ENCODE assay signal across 8 mouse cellular contexts in the genomic region with DNA sequence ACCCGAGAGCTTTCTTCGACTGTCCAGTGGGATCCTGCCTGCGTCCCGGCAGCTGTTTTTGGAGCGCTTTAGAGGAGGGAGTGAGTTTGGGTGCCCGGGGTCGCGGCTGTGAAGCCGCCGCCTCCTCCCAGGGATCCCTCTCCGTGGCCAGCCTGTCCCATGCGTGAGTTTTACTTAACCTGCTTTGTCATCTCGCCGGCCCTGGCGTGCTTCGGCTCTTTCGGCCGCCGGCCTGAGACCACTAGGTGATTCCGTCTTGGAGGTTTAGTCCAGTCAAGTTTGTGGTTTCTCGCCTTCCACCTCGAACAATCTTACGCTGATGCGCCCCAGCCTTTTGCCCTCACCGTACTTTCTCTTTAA. TPM values are rescaled to one million over a fixed set of nuclear protein-coding genes. Genes with fewer than 3 reads are reported as not detected.
DNase-seq lines count a peak whose midpoint lies in the region; ATAC-seq and TF ChIP-seq lines count a peak whose summit lies in the region.

No protein-coding gene starts in this region.

- in situ Hi-C loops in CH12.LX (cut with MboI; ENCODE audit: low pct_ligation_motif_present, low pct_unique_long_range_greater_than_20kb, low sequenced_read_pairs): no loop called here

- no peak for DNase-seq in cerebellum, adult 2 months
- DNase-seq in cerebellum, adult 11-12 months: no peak
- no peak for DNase-seq in CH12.LX (ENCODE audit: extremely low read depth)
- no peak for DNase-seq in liver, postnatal 0 days
- no peak for DNase-seq in cerebellum, postnatal 36 days
- DNase-seq in layer of hippocampus, adult 8-10 months (ENCODE audit: low spot score in 2 of 2): no peak
- no peak for DNase-seq in urinary bladder, postnatal 14 days (ENCODE audit: low spot score)

- H3K9ac ChIP-seq in CH12.LX (ENCODE audit: insufficient read depth, low read depth): peak overlapping the region; percentile 96
- peak overlapping the region; percentile 86 for H3K9ac ChIP-seq in forebrain, embryonic 15.5 days (replicated peaks)
- H3K9ac ChIP-seq in liver, postnatal 0 days (replicated peaks): peak overlapping the region; percentile 72

- no peak for TF ChIP-seq RAD21 in CH12.LX (IDR thresholded peaks at IDR 0.05; ENCODE audit: low read depth, low read length)

- WGBS in cerebellum, adult 2 months: under 1% methylated on average over 25 of the region's 25 CpGs
- 1% methylated on average over 25 of the region's 25 CpGs for WGBS in forebrain, embryonic 15.5 days
- 1% methylated on average over 25 of the region's 25 CpGs for WGBS in liver, postnatal 0 days (ENCODE audit: insufficient replicate concordance)

- TF ChIP-seq CTCF in cerebellum, adult 2 months (IDR thresholded peaks at IDR 0.05; ENCODE audit: borderline replicate concordance, insufficient read depth, low read depth, low read length): no peak
- TF ChIP-seq CTCF in CH12.LX (conservative IDR thresholded peaks at IDR 0.05 in 1 of 2, IDR thresholded peaks at IDR 0.05 in 1 of 2; ENCODE audit: low read depth in 2 of 2, low read length in 2 of 2): no peak
- TF ChIP-seq CTCF in liver, postnatal 0 days (IDR thresholded peaks at IDR 0.05; ENCODE audit: low read depth): no peak

- H3K27me3 ChIP-seq in cerebellum, adult 2 months (ENCODE audit: control insufficient read depth, insufficient read depth, low read length): no peaks in the 10 kb centered on the region
- peaks cover 2% of the 10 kb centered on the region for H3K27me3 ChIP-seq in CH12.LX (replicated peaks)
- H3K27me3 ChIP-seq in forebrain, embryonic 15.5 days: no peaks in the 10 kb centered on the region
- H3K27me3 ChIP-seq in liver, postnatal 0 days (ENCODE audit: insufficient read depth, low read length): no peaks in the 10 kb centered on the region

- no peak for TF ChIP-seq EP300 in CH12.LX (IDR thresholded peaks at IDR 0.05; ENCODE audit: low read length)
- no peak for TF ChIP-seq EP300 in liver, postnatal 0 days (IDR thresholded peaks at IDR 0.05; ENCODE audit: low read depth)

- ATAC-seq in forebrain, embryonic 15.5 days (replicated peaks): peak; percentile 79
- ATAC-seq in liver, postnatal 0 days: peak; percentile 65

- H3K9me3 ChIP-seq in CH12.LX (replicated peaks; ENCODE audit: low read length): no peaks in the 10 kb centered on the region
- H3K9me3 ChIP-seq in forebrain, embryonic 15.5 days: no peaks in the 10 kb centered on the region
- no peaks in the 10 kb centered on the region for H3K9me3 ChIP-seq in liver, postnatal 0 days (ENCODE audit: low read length)

- no peak for TF ChIP-seq POLR2A in cerebellum, adult 2 months (IDR thresholded peaks at IDR 0.05; ENCODE audit: borderline replicate concordance, insufficient read depth, low read length)
- no peak for TF ChIP-seq POLR2A in CH12.LX (IDR thresholded peaks at IDR 0.05; ENCODE audit: low read depth, low read length)

- H3K4me3 ChIP-seq in cerebellum, adult 2 months (replicated peaks; ENCODE audit: insufficient read depth, low read depth, low read length): peak overlapping the region; percentile 70
- H3K4me3 ChIP-seq in CH12.LX (replicated peaks in 1 of 3; ENCODE audit: low read depth in 2 of 3, low read length in 2 of 3, poor library complexity in 1 of 3): peak overlapping the region; percentile 89 to 97 (median 90)
- peak overlapping the region; percentile 93 for H3K4me3 ChIP-seq in forebrain, embryonic 15.5 days
- H3K4me3 ChIP-seq in liver, postnatal 0 days (ENCODE audit: low read depth, low read length): peak overlapping the region; percentile 76

- H3K79me2 ChIP-seq in CH12.LX (replicated peaks; ENCODE audit: control insufficient read depth, extremely low read depth, insufficient read depth, poor library complexity, severe bottlenecking): peaks cover 48% of the 10 kb centered on the region

- peaks cover 20 to 35% of the 10 kb centered on the region in 2 experiments for H3K36me3 ChIP-seq in CH12.LX (replicated peaks in 1 of 2; ENCODE audit: control insufficient read depth in 1 of 2, insufficient read depth in 1 of 2, low read length in 1 of 2)
- H3K36me3 ChIP-seq in forebrain, embryonic 15.5 days: peaks cover 11% of the 10 kb centered on the region; the same call in 1 of the 2 replicates
- H3K36me3 ChIP-seq in liver, postnatal 0 days (replicated peaks; ENCODE audit: insufficient read depth, low read length): peaks cover 19% of the 10 kb centered on the region

- no peaks in the 10 kb centered on the region for H3K4me1 ChIP-seq in cerebellum, adult 2 months (ENCODE audit: control insufficient read depth, insufficient read depth, low read length)
- peaks cover 7 to 35% of the 10 kb centered on the region in 2 experiments for H3K4me1 ChIP-seq in CH12.LX (ENCODE audit: control insufficient read depth in 1 of 2, insufficient read depth in 2 of 2)
- peaks cover 26% of the 10 kb centered on the region for H3K4me1 ChIP-seq in forebrain, embryonic 15.5 days
- H3K4me1 ChIP-seq in liver, postnatal 0 days (ENCODE audit: insufficient read depth): peaks cover 12% of the 10 kb centered on the region; the same call in 1 of the 2 replicates

- peak overlapping the region; percentile 95 for H3K4me2 ChIP-seq in CH12.LX (ENCODE audit: insufficient read depth, low read depth, poor library complexity, severe bottlenecking)
- H3K4me2 ChIP-seq in forebrain, embryonic 15.5 days (replicated peaks): peak overlapping the region; percentile 72
- H3K4me2 ChIP-seq in liver, postnatal 0 days (ENCODE audit: low read depth, low read length): peak overlapping the region; percentile 78

- dilution Hi-C loops in CH12.LX (cut with MboI; ENCODE audit: extremely low pct_ligation_motif_present, extremely low pct_unique_long_range_greater_than_20kb, low sequenced_read_pairs): no loop called here

- 0 out of 2 replicates have a peak overlapping the region, but pooled peaks have one; percentile 15 for H3K27ac ChIP-seq in cerebellum, adult 2 months (ENCODE audit: insufficient read depth, low read length)
- H3K27ac ChIP-seq in CH12.LX (ENCODE audit: insufficient read depth, low read depth): peak overlapping the region; percentile 8
- H3K27ac ChIP-seq in forebrain, embryonic 15.5 days (replicated peaks): peak overlapping the region; percentile 79
- peak overlapping the region; percentile 79 for H3K27ac ChIP-seq in liver, postnatal 0 days (ENCODE audit: low read depth)

TF ChIP-seq in CH12.LX, 34 proteins besides CTCF, POLR2A, EP300 and RAD21 (continues in another document):
- TF ChIP-seq USF1 (IDR thresholded peaks at IDR 0.05; ENCODE audit: low read depth, low read length): no peak
- TF ChIP-seq MAZ (IDR thresholded peaks at IDR 0.05; ENCODE audit: low read depth, low read length): no peak
- TF ChIP-seq E2F4 (IDR thresholded peaks at IDR 0.05; ENCODE audit: insufficient replicate concordance, low read depth, low read length): no peak
- no peak for TF ChIP-seq TBP (conservative IDR thresholded peaks at IDR 0.05; ENCODE audit: low read depth, low read length)
- no peak; the same call in 1 of the 2 replicates for TF ChIP-seq JUND (conservative IDR thresholded peaks at IDR 0.05; ENCODE audit: low read depth, low read length)
- TF ChIP-seq JUN (IDR thresholded peaks at IDR 0.05; ENCODE audit: insufficient read depth, low read depth, low read length): no peak
- TF ChIP-seq HCFC1 (IDR thresholded peaks at IDR 0.05; ENCODE audit: low read depth, low read length): no peak
- no peak for TF ChIP-seq NRF1 (IDR thresholded peaks at IDR 0.05; ENCODE audit: low read depth, low read length)
- TF ChIP-seq RCOR1 (conservative IDR thresholded peaks at IDR 0.05; ENCODE audit: low read depth, low read length): no peak
- TF ChIP-seq CHD1 (IDR thresholded peaks at IDR 0.05; ENCODE audit: low read depth, low read length): no peak
- TF ChIP-seq UBTF (IDR thresholded peaks at IDR 0.05; ENCODE audit: low read depth, low read length): 0 out of 2 replicates have a peak, but pooled peaks have one; percentile 65
- TF ChIP-seq ZMIZ1 (IDR thresholded peaks at IDR 0.05; ENCODE audit: low read depth, low read length): no peak
- no peak for TF ChIP-seq MAFK (IDR thresholded peaks at IDR 0.05; ENCODE audit: insufficient replicate concordance, low read length)
- TF ChIP-seq NELFE (IDR thresholded peaks at IDR 0.05; ENCODE audit: low read depth, low read length): no peak
- no peak for TF ChIP-seq MYC (IDR thresholded peaks at IDR 0.05; ENCODE audit: low read depth, low read length)
- no peak for TF ChIP-seq BHLHE40 (IDR thresholded peaks at IDR 0.05; ENCODE audit: low read depth, low read length)
- no peak for TF ChIP-seq ZC3H11A (IDR thresholded peaks at IDR 0.05; ENCODE audit: low read depth, low read length)
- TF ChIP-seq ETS1 (conservative IDR thresholded peaks at IDR 0.05; ENCODE audit: low read depth, low read length): no peak
- TF ChIP-seq SIN3A (IDR thresholded peaks at IDR 0.05; ENCODE audit: low read length): peak; percentile 85

RNA-seq across cellular contexts. Expression of a gene that starts 4.5 kb away (rescaled TPM):
- 62.9 and 63.0 TPM in 2 replicates for polyA plus RNA-seq in cerebellum, adult 2 months (2012; rRNA removed)
- total RNA-seq in CH12.LX (2012; rRNA removed): 61.9 and 66.5 TPM in 2 replicates
- total RNA-seq in CH12.LX (2014; rRNA removed): 42.3 and 52.3 TPM in 2 replicates
- polyA plus RNA-seq in CH12.LX (2012; ENCODE audit: insufficient read length, low read depth): 120 and 137 TPM in 2 replicates
- 38.4 and 41.5 TPM in 2 replicates for polyA plus RNA-seq in forebrain, embryonic 15.5 days (2015; fragmentation: Nextera tagmentation; extraction: Ambion mirVana)
- 15.7 and 18.4 TPM in 2 replicates for polyA plus RNA-seq in liver, postnatal 0 days (2015; fragmentation: Nextera tagmentation; extraction: Ambion mirVana)
- 10 to 100 TPM; 23.5 to 31.2 (median 28.1) TPM for total RNA-seq in layer of hippocampus, adult 8-10 months (2022)

RNA-seq across cellular contexts. Expression of a gene that starts 12.9 kb away (rescaled TPM):
- polyA plus RNA-seq in cerebellum, adult 2 months (2012; rRNA removed): 55.9 and 59.9 TPM in 2 replicates
- total RNA-seq in CH12.LX (2012; rRNA removed) (41.4 and 44.2 TPM in 2 replicates), CH12.LX (2014; rRNA removed) (65.6 and 76.9 TPM in 2 replicates)
- 54.7 and 54.8 TPM in 2 replicates for polyA plus RNA-seq in CH12.LX (2012; ENCODE audit: insufficient read length, low read depth)
- 66.1 and 66.2 TPM in 2 replicates for polyA plus RNA-seq in forebrain, embryonic 15.5 days (2015; fragmentation: Nextera tagmentation; extraction: Ambion mirVana)
- polyA plus RNA-seq in liver, postnatal 0 days (2015; fragmentation: Nextera tagmentation; extraction: Ambion mirVana): 6.1 and 6.3 TPM in 2 replicates
- total RNA-seq in layer of hippocampus, adult 8-10 months (2022): 10 to 100 TPM; 43.7 to 55.5 (median 51.0) TPM

RNA-seq across cellular contexts. Expression of a gene that starts 40.5 kb away (rescaled TPM):
- 19.7 and 19.9 TPM in 2 replicates for polyA plus RNA-seq in cerebellum, adult 2 months (2012; rRNA removed)
- total RNA-seq in CH12.LX (2012; rRNA removed): 49.7 and 50.1 TPM in 2 replicates
- total RNA-seq in CH12.LX (2014; rRNA removed): 32.5 and 36.5 TPM in 2 replicates
- 45.1 and 45.3 TPM in 2 replicates for polyA plus RNA-seq in CH12.LX (2012; ENCODE audit: insufficient read length, low read depth)
- 37.9 and 39.3 TPM in 2 replicates for polyA plus RNA-seq in forebrain, embryonic 15.5 days (2015; fragmentation: Nextera tagmentation; extraction: Ambion mirVana)
- 14.8 and 17.0 TPM in 2 replicates for polyA plus RNA-seq in liver, postnatal 0 days (2015; fragmentation: Nextera tagmentation; extraction: Ambion mirVana)
- 10 to 100 TPM; 24.8 to 28.1 (median 27.2) TPM for total RNA-seq in layer of hippocampus, adult 8-10 months (2022)

Comparison
In these comparisons a context has a peak if more than half of its experiments do, and no peak if none do; other contexts are left out.
1. H3K27ac ChIP-seq: peak in every context shown above with its lines; median percentile 79 in forebrain, embryonic 15.5 days; 79 in liver, postnatal 0 days; 15 in cerebellum, adult 2 months; 8 in CH12.LX.